Mouse (Mus musculus) G1E-ER4 (cell line): ENCODE results near the gene Dll1. TPM values are rescaled to one million over a fixed set of nuclear protein-coding genes. Genes with fewer than 3 reads are reported as not detected.

Experiments used
- GATA1 ChIP-seq: IDR thresholded peaks from one replicate; pipeline ENCODE4 v1.8.0; 2012; ENCODE audit warnings: low read length, inconsistent platforms
- polyA plus RNA-seq: library from polyadenylated mRNA; stranded (reverse); fragments of >175 nt; gene quantifications from 2 replicates; pipeline ENCODE4 v1.2.3, GENCODE M21; 2012

The Dll1 gene
- polyA plus RNA-seq, 1 experiment = not detected

DNA sequence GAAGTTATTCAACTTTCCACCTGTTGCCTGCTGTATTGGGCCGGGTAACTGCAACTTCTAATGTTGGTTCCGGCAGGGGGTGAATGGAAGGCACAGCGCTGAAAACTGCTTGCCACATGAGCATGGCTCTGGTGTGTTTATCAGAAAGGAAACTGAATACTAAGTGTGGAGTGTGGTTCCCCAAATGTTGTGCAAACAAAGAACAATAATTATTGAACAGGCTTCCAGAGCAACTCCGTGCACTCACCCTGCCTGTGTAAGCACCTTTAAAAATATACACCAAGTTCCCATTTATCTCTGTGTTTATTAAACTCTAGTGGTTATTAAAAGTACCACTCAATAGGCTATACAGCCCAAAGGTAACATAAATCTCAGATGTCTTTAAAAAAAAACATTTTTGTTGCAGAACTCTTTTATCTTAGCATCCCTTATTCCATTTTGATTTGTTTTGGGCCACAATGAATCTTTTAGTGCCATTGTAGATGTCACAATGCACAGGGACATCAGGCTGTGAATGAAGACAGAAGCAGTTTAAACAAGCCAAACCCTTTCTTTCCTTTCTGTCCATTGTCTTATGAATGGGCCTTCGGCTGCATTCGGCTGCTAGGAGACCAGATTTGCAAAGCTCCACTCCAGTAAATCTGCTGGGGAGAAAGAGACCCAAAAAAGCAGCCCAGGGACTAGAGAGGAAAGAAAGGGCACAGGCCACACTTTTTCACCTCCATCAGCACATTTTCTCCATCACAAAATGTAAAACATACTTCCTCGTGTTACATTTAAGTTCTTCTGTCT is 5.4 kb upstream of the Dll1 start:
- TF ChIP-seq GATA1 = no peak

DNA sequence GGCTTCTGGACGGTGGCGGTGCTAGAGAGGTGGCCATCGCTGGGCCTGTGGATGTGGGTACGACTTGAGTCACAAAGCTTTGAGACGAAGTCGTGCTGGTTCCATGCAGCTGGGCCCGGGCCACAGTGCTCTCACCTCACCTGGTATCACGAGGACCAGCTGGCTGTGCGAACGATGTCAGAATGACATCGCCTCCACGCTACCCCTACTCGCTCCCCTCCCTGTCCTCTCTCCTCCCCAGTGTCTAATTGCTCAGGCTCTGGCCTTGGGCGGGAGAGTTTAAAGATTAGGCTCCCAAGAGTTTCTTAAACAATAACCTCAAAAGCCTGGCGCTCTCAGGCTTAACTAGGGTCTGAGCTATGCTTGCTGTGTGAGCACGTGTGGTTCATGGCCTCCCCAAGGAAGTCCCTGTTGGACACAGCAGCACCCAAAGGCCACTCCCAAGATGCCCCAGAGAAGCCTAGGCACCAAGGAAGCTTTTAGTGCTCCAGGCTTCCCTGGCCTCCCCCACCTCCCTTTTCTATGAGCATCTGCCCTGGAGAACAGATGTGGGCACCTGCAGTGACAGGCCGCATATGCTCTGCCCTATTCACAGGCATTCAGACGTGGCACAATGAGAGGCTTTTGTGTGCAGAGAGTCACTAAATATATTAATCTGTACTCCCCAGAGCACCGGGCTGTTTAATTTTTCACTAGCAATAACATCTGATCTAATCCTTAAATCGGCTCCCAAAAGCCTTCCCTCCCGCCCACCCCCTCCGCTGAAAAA is 4.6 kb upstream of the Dll1 start:
- TF ChIP-seq GATA1 = no peak

DNA sequence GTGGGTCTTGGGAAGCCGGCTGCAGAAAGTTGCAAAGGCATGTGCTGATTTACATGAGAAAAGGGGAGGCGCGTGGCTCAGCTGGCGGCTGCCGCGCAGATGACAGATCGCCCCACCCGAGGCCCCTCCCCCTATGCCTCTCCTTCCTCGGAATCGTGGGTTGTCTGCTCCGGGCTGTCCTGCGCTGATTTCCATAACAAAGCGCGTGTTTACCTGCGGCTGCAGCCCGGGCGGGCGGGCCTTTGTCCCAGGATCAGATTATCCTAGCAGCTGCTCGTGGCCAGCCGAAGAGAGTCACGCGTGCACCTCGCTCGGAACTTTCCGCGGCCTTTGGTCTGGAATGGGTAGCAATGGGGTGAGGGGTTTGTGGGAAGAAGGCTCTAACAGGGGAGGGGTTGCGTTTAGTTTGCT is 4.0 kb upstream of the Dll1 start:
- TF ChIP-seq GATA1 = no peak

DNA sequence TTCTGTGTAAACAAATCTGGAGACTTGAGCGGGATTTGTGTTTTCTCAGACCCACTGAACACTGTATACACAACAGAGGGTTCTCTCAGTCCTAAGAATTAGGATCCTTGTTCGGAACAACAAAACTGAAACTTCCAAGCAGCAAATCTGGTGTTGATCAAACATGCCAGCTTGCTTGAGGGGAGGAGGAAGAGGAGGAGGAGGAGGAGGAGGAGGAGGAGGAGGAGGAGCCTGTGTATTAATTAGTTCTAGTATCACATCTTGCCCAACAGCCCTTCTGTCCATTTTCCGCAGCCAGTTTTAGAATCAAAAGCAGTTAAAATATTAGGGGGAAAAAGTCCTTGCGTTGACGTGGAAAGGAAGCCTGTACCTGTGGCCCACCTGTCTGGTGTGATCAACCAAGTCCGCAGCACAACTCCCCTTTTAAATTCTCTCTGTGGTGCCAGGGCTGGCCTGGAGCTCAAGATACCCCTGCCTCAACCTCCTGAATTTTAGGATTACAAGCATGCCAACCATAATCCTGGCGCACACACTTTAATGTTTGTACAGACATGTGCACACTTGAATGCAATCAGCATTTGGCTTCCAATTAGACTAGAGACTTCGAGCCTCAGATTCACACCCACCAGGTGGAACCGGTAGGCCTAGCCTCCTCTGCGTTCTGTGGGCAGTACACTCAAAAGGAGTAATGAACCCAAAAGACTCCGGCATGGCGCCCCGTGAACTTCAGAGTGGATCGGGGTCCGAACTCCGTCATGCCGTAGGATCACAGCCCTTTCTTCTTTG is 3.3 kb upstream of the Dll1 start:
- no peak for TF ChIP-seq GATA1

DNA sequence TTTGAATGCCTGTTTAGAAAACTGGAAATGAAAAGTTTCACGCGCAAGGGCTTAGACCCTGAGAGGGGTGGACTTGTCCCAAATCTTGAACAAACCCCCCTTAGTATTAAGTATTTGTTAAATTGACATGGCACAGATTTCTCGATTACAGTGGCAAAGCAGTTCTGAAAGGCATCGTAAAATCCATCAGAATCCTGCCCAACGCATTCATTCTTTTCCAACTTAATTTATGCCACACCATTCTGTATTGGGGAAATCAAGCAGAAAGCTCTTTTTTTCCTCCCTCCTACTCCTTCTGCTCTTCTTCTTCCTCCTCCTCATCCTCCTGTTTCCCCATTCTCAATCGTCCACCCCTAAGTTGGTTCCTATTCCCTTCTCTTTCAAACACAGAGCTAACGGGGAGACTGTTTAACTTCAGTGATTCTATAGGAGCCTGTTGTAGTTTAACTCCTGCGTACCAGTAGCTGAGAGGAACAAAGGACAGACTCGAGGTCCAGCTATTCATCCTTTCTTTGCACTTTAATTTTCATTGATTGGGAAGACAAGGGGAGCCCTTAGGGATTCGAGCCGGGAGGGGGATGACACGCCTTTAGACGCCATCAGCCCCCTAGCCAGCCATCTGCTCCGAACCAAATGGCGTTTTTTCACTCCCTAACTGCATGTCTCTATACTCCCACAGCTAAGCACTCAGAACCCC is 1.9 kb upstream of the Dll1 start:
- no peak for TF ChIP-seq GATA1

DNA sequence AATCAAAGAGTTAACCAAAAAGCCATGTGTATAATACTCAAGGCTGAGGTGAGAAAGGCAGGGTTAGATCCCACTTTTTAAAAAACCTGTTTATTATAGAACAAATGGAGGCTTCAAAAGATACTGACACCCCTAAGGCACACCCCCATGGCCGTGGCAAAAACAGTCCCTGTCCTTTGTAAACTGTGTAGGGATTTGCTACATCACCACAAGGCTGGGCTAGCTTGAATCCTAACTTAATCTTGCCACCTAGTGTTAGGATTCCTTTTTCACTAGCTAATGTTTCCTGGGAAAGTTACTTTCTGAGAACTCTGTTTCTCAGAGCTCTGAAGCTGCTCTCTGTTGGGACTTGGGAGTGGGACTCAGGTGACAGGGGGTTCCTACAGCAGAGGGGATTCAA is 1.2 kb upstream of the Dll1 start:
- TF ChIP-seq GATA1 = no peak

DNA sequence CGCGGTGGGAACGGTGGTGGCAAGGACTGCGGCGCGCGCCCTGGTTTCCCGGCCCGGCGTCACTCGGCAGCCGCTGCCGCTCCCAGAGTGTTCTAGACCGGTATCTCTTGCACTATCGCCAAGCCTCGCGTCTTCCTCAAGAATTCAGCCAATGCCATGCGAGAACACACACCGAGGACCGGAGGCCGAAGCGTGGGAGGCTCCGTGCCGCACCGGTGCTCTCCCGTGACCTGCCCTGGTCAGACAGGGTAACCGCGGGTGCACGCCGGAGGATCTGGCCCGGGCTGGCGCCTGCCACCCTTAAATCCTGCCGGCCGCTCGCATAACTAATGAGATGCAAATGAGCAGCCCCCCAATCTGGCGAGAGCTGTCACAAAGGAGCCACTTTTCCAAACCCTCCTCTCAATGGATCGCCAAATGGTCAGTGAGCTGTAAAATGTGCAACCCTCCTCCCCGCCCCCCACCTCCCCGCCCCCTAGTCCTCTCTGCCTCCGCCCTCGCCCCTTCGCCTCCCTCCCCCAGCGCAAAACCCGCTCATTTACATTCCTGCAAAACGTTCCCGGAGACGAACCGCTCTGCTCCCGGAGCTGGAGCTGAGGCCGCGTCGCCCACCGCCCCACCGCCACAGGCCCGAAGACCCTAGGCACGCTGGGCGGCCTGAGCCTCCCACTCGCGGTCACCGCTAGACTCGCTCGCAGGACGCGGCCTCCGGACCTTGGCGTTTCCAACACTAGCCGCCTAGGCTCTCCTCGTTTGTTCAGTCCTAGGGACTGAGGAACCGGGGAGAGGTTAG is 775 bp downstream of the Dll1 start:
- no peak for TF ChIP-seq GATA1

DNA sequence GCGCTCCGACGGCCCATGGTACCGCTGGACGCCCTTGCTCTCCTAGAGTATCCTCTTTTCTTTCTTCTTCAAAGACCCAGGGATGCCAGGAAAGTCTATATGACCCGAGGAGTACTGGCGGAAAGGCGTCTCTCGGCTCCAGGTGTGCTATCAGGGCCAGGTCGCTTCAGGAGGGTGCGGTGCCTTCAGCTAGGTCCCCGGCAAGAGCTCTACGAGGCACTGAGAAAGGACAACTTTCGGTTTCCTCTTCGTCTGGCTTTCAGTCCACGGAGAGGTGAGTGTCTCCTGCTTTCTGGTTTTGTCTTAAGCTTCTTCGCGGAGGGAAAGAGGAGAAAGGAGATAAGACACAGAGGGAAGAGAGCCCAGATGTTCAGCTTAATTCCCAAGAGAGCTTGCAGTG is 1.4 kb downstream of the Dll1 start:
- no peak for TF ChIP-seq GATA1

DNA sequence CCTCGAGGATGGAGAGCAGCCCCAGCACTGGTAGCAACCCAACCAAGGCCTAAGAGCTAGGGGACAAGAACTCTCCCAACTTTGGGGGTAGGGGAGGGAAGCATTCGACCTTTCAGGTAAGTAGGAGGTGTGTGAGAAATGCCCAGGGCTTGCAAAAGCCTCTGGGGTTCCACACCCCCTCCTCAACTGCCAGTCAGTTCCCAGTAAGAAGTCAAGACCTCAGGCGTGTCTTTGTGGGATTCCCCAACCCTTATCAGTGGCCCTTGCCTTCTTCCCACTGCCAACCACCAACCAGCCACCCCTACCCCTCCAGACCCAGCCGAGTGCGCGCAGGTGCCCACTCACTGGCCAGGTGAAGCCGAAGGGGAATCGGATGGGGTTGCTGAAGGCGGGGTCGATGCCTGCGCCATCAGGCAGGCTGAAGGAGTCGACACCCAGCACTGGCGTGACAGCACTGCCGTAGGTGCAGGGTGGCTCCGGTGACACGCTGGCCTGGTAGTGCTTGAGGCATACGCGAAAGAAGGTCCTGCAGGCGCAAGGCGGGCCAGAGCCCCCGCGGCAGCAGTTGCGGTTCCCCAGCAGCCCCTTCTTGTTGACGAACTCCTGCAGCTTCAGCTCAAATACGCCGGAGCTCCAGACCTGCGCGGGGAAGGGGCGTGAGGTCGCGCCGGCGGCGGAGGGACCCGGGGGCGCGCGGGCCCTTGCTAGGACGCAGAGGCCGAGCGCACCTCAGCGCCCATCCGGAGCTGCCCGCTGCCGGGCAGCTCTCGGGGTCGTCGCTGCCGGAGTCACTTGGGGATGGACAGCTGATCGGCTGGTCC is 2.1 kb downstream of the Dll1 start:
- no peak for TF ChIP-seq GATA1

DNA sequence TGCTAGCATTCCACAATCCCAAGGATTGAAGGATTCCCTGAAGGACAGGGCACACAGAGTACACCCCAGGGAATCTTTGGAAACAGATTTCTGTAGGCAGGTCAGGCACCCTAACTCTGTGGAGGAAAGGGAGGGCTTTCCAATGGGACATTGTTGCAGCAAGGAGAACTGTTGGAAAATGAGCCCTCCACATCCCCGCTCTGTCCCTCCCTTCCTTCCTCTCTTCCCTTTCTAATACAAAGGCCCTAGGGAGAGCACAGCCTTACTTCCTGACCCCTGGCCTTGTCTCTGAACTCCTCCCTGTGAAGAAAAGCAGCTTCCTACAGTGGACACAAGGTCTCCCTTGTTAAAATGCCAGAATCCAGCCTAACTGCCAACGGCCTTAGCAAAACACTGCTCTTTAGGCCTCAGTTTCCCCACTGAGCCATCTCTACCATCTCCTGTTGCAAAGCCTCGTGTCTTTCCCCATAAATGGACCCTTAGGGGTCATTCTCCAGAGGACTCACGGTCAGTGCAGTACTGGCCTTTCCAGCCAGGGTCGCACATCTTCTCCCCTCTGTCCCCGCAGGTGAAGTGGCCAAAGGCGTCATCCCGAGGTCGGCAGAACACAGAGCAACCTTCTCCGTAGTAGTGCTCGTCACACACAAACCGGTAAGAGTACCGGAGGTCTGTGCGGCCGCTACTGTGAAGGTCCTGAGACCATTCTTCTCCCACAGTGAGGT is 3.6 kb downstream of the Dll1 start:
- no peak for TF ChIP-seq GATA1

DNA sequence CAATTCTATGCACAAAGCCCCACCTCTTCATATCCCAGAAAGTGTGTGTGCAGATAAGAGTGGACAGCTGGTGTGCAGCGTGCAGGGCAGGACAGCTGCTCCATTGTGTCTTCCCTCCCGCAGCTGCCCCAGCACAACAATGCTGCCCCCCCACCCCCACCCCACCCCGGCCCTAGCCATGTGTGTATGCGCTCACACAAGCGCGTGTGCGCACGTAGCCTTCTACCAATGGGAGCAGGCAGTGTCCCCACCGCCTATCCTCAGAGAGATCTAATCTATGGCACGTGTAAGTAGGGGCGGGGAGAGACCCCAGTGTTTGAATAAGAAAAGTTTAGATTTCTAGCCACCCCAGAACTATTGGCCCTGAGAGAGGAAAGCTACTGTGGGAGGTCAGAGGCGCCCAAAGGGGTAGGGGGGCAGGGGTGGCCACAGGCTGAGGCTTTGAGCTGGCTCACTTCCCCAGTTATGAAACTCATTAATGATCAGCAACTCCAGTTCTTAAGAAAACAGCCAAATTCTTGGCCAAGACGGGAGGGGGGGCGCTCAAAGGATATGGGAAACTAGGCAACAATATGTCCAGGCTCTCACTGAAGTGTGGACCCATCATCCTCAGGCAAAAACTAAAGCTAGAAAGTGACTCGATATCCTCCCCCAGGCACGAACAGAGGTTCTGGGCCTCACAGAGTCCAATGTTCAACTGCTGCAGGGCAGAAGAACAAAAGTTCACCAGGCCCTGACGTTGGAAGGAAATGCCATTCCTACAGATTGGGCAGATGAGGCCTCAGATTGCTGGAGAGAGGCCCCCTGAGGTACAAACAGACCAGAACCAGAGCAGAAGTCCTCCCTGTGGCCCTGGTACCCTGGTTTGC is 4.5 kb downstream of the Dll1 start:
- no peak for TF ChIP-seq GATA1

DNA sequence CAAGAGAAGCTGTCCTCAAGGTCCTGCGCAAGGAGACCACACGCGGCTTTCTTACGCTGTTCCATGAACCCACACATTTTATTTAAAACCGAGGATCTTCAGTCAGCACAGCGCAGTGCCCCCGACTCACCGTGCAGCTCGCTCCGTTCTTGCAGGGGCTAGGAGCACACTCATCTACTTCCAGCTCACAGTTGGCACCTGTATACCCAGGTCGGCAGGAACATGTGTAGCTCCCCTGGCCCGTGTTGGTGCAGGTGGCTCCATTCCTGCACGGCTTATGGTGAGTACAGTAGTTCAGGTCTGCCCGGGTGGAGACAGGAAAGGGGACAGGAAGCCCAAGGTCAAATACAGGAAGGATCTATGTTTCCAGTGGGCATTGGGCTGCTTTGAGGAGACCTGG is 6.3 kb downstream of the Dll1 start:
- TF ChIP-seq GATA1 = no peak
